In genomic region chr13:21323405-21323804, GRCm38 (mm10) we compare ENCODE assay signal across 8 mouse cellular contexts. TPM values are rescaled to one million over a fixed set of nuclear protein-coding genes. Genes with fewer than 3 reads are reported as not detected.
A peak's percentile ranks its signal among the peaks of the same experiment; 100 is the strongest.
DNase-seq lines count a peak whose midpoint lies in the region; ATAC-seq and TF ChIP-seq lines count a peak whose summit lies in the region.
"Had no signal": no experiment of that assay in that cellular context is flagged by ENCODE, and none has a peak within 500 bp of the region (broad histone marks: within the 10 kb centered on the region; RNA-seq: fewer than 3 reads in every experiment).

No protein-coding gene starts in this region.

- TF ChIP-seq CTCF in kidney, postnatal 0 days (IDR thresholded peaks at IDR 0.05; ENCODE audit: low read depth), result no peak
- TF ChIP-seq CTCF in embryonic fibroblast, embryonic 13.5 days (IDR thresholded peaks at IDR 0.05; ENCODE audit: borderline replicate concordance, insufficient read depth, low read length), result no peak

- DNase-seq in kidney, postnatal 0 days (ENCODE audit: low spot score), result no peak
- no peak for DNase-seq in kidney, postnatal 10 days
- DNase-seq in MEL-GATA-1-ER (ENCODE audit: extremely low read depth, low read depth), result peak; percentile 28
- no peak for DNase-seq in cerebellum, adult 9-11 months
- DNase-seq: thymus, postnatal 14 days had no signal

- no peak for TF ChIP-seq POLR2A in embryonic fibroblast, embryonic 13.5 days (IDR thresholded peaks at IDR 0.05; ENCODE audit: low read depth, low read length)

- H3K9ac ChIP-seq in kidney, postnatal 0 days (ENCODE audit: low read depth, low read length), result no peak overlapping the region
- no peak overlapping the region for H3K9ac ChIP-seq in limb, embryonic 13.5 days

- no peaks in the 10 kb centered on the region for H3K9me3 ChIP-seq in kidney, postnatal 0 days (replicated peaks; ENCODE audit: low read length)
- H3K9me3 ChIP-seq in limb, embryonic 13.5 days, result no peaks in the 10 kb centered on the region

- ATAC-seq in kidney, postnatal 0 days (replicated peaks; ENCODE audit: low FRiP score, low read depth), result no peak
- ATAC-seq in limb, embryonic 13.5 days (ENCODE audit: low FRiP score, low read depth), result no peak
- ATAC-seq in cerebellum, adult (ENCODE audit: insufficient number of reproducible peaks, low FRiP score, low TSS enrichment), result no peak

- H3K4me1 ChIP-seq in kidney, postnatal 0 days (replicated peaks; ENCODE audit: insufficient read depth, low read length), result 0 out of 2 replicates have a peak, but pooled peaks cover 4% of the 10 kb centered on the region
- no peaks in the 10 kb centered on the region for H3K4me1 ChIP-seq in embryonic fibroblast, embryonic 13.5 days (ENCODE audit: control insufficient read depth, insufficient read depth, low read length)
- 0 out of 2 replicates have a peak, but pooled peaks cover 11% of the 10 kb centered on the region for H3K4me1 ChIP-seq in limb, embryonic 13.5 days

- H3K27ac ChIP-seq in kidney, postnatal 0 days, result no peak overlapping the region
- no peak overlapping the region for H3K27ac ChIP-seq in embryonic fibroblast, embryonic 13.5 days (ENCODE audit: insufficient read depth, low read length)
- no peak overlapping the region for H3K27ac ChIP-seq in limb, embryonic 13.5 days

- no peaks in the 10 kb centered on the region for H3K36me3 ChIP-seq in kidney, postnatal 0 days (ENCODE audit: insufficient read depth, low read length)
- no peaks in the 10 kb centered on the region for H3K36me3 ChIP-seq in limb, embryonic 13.5 days

- 67% methylated on average over 6 of the region's 6 CpGs for WGBS in kidney, postnatal 0 days
- WGBS in limb, embryonic 13.5 days, result 69% methylated on average over 6 of the region's 6 CpGs

- H3K27me3 ChIP-seq in kidney, postnatal 0 days (ENCODE audit: insufficient read depth, low read length), result no peaks in the 10 kb centered on the region
- peaks cover 23% of the 10 kb centered on the region; the same call in 1 of the 2 replicates for H3K27me3 ChIP-seq in limb, embryonic 13.5 days

- H3K4me2 ChIP-seq in kidney, postnatal 0 days (ENCODE audit: low read length), result 0 out of 2 replicates have a peak overlapping the region, but pooled peaks have one; percentile 23
- peak overlapping the region; percentile 58 for H3K4me2 ChIP-seq in limb, embryonic 13.5 days (replicated peaks)

- no peak overlapping the region for H3K4me3 ChIP-seq in kidney, postnatal 0 days (replicated peaks; ENCODE audit: low read depth, low read length)
- 0 out of 2 replicates have a peak overlapping the region, but pooled peaks have one; percentile 12 for H3K4me3 ChIP-seq in embryonic fibroblast, embryonic 13.5 days (ENCODE audit: insufficient read depth, low read length)
- no peak overlapping the region for H3K4me3 ChIP-seq in limb, embryonic 13.5 days

RNA-seq across cellular contexts. Expression of gene Gpx6, which starts 11.5 kb away (rescaled TPM):
- 57.5 and 67.8 TPM in 2 replicates for polyA plus RNA-seq in kidney, postnatal 0 days (2015; fragmentation: Nextera tagmentation; extraction: Ambion mirVana)
- polyA plus RNA-seq in embryonic fibroblast, embryonic 13.5 days (2011; ENCODE audit: insufficient read length, low read depth, missing spikeins), result not detected in 2 replicates
- polyA plus RNA-seq in limb, embryonic 13.5 days (2015; fragmentation: Nextera tagmentation; extraction: Ambion mirVana), result 0.28 and 0.52 TPM in 2 replicates

RNA-seq across cellular contexts. Expression of gene Olfr1367, which starts 23.3 kb away (rescaled TPM):
- not detected in 2 replicates for polyA plus RNA-seq in kidney, postnatal 0 days (2015; fragmentation: Nextera tagmentation; extraction: Ambion mirVana)
- not detected in 2 replicates for polyA plus RNA-seq in embryonic fibroblast, embryonic 13.5 days (2011; ENCODE audit: insufficient read length, low read depth, missing spikeins)
- polyA plus RNA-seq in limb, embryonic 13.5 days (2015; fragmentation: Nextera tagmentation; extraction: Ambion mirVana), result not detected in 2 replicates

RNA-seq across cellular contexts. Expression of gene Gpx5, which starts 30.9 kb away (rescaled TPM):
- not detected in 2 replicates for polyA plus RNA-seq in kidney, postnatal 0 days (2015; fragmentation: Nextera tagmentation; extraction: Ambion mirVana)
- not detected in 2 replicates for polyA plus RNA-seq in embryonic fibroblast, embryonic 13.5 days (2011; ENCODE audit: insufficient read length, low read depth, missing spikeins)
- not detected in 2 replicates for polyA plus RNA-seq in limb, embryonic 13.5 days (2015; fragmentation: Nextera tagmentation; extraction: Ambion mirVana)

RNA-seq across cellular contexts. Expression of gene Zscan12, which starts 39.2 kb away (rescaled TPM):
- polyA plus RNA-seq in kidney, postnatal 0 days (2015; fragmentation: Nextera tagmentation; extraction: Ambion mirVana), result 9.7 and 10.0 TPM in 2 replicates
- 6.2 and 8.7 TPM in 2 replicates for polyA plus RNA-seq in embryonic fibroblast, embryonic 13.5 days (2011; ENCODE audit: insufficient read length, low read depth, missing spikeins)
- 14.6 and 15.3 TPM in 2 replicates for polyA plus RNA-seq in limb, embryonic 13.5 days (2015; fragmentation: Nextera tagmentation; extraction: Ambion mirVana)

Comparison
In these comparisons a context has a peak if more than half of its experiments do, and no peak if none do; other contexts are left out.
1. RNA of gene Gpx6, which starts 11.5 kb away (polyA plus RNA-seq): 57.5 to 67.8 TPM in kidney, postnatal 0 days; 0.28 to 0.52 TPM in limb, embryonic 13.5 days and not detected in embryonic fibroblast, embryonic 13.5 days; every median in the first group is over 10 times any median in the second.